ENCODE assay signal across 12 mouse cellular contexts in genomic region chr11:19713597-19713996, GRCm38 (mm10).
DNase-seq lines count a peak whose midpoint lies in the region; ATAC-seq and TF ChIP-seq lines count a peak whose summit lies in the region.
"Had no signal": no experiment of that assay in that cellular context is flagged by ENCODE, and none has a peak within 500 bp of the region (broad histone marks: within the 10 kb centered on the region; RNA-seq: fewer than 3 reads in every experiment).

No protein-coding gene starts in this region.

- H3K4me3 ChIP-seq in hindbrain, embryonic 11.5 days (ENCODE audit: low read depth, low read length), result no peak overlapping the region
- no peak overlapping the region for H3K4me3 ChIP-seq in hindbrain, embryonic 10.5 days
- peak overlapping the region; percentile 24 for H3K4me3 ChIP-seq in forebrain, embryonic 16.5 days (replicated peaks; ENCODE audit: low read length)
- no peak overlapping the region for H3K4me3 ChIP-seq in neural tube, embryonic 13.5 days
- H3K4me3 ChIP-seq: erythroblast, embryonic 14.5 days had no signal

- no peak for TF ChIP-seq CTCF in brain, embryonic 14.5 days (IDR thresholded peaks at IDR 0.05; ENCODE audit: borderline replicate concordance, extremely low read depth, insufficient read depth, insufficient read length)

- H3K4me2 ChIP-seq in hindbrain, embryonic 11.5 days (replicated peaks; ENCODE audit: low read depth, low read length), result no peak overlapping the region
- peak overlapping the region; percentile 49 for H3K4me2 ChIP-seq in forebrain, embryonic 16.5 days (ENCODE audit: low read length)
- peak overlapping the region; percentile 36 for H3K4me2 ChIP-seq in neural tube, embryonic 13.5 days
- H3K4me2 ChIP-seq: lung, embryonic 14.5 days had no signal

- no peaks in the 10 kb centered on the region for H3K9me3 ChIP-seq in hindbrain, embryonic 11.5 days (ENCODE audit: control insufficient read depth, low read length)
- no peaks in the 10 kb centered on the region for H3K9me3 ChIP-seq in hindbrain, embryonic 10.5 days
- no peaks in the 10 kb centered on the region for H3K9me3 ChIP-seq in forebrain, embryonic 16.5 days (ENCODE audit: control insufficient read depth, low read length)
- H3K9me3 ChIP-seq in neural tube, embryonic 13.5 days, result no peaks in the 10 kb centered on the region

- no peak for TF ChIP-seq POLR2A in brain, embryonic 14.5 days (IDR thresholded peaks at IDR 0.05; ENCODE audit: borderline replicate concordance, extremely low read depth, insufficient read depth, insufficient read length, poor library complexity, severe bottlenecking)

- H3K36me3 ChIP-seq in hindbrain, embryonic 11.5 days (ENCODE audit: control insufficient read depth, insufficient read depth, low read length), result no peaks in the 10 kb centered on the region
- H3K36me3 ChIP-seq in hindbrain, embryonic 10.5 days, result no peaks in the 10 kb centered on the region
- H3K36me3 ChIP-seq in forebrain, embryonic 16.5 days (ENCODE audit: control insufficient read depth, insufficient read depth), result no peaks in the 10 kb centered on the region
- no peaks in the 10 kb centered on the region for H3K36me3 ChIP-seq in neural tube, embryonic 13.5 days

- no peak overlapping the region for H3K9ac ChIP-seq in hindbrain, embryonic 11.5 days (ENCODE audit: low read depth, low read length)
- peak overlapping the region; percentile 20; the same call in 1 of the 2 replicates for H3K9ac ChIP-seq in forebrain, embryonic 16.5 days (replicated peaks; ENCODE audit: low read depth, low read length)
- H3K9ac ChIP-seq in neural tube, embryonic 13.5 days, result 0 out of 2 replicates have a peak overlapping the region, but pooled peaks have one; percentile 31
- H3K9ac ChIP-seq: lung, embryonic 14.5 days had no signal

- H3K4me1 ChIP-seq in hindbrain, embryonic 11.5 days (replicated peaks; ENCODE audit: control insufficient read depth, insufficient read depth, low read length), result no peaks in the 10 kb centered on the region
- H3K4me1 ChIP-seq in hindbrain, embryonic 10.5 days (replicated peaks), result peaks cover 5% of the 10 kb centered on the region; the same call in 1 of the 2 replicates
- H3K4me1 ChIP-seq in forebrain, embryonic 16.5 days (replicated peaks; ENCODE audit: control insufficient read depth, insufficient read depth, low read length), result peaks cover 9% of the 10 kb centered on the region
- H3K4me1 ChIP-seq in neural tube, embryonic 13.5 days (replicated peaks), result peaks cover 17% of the 10 kb centered on the region

- no peak overlapping the region for H3K27ac ChIP-seq in hindbrain, embryonic 11.5 days (ENCODE audit: low read depth, low read length)
- H3K27ac ChIP-seq in hindbrain, embryonic 10.5 days, result no peak overlapping the region
- H3K27ac ChIP-seq in forebrain, embryonic 16.5 days (ENCODE audit: low read length), result no peak overlapping the region
- peak overlapping the region; percentile 59; the same call in 1 of the 2 replicates for H3K27ac ChIP-seq in neural tube, embryonic 13.5 days (replicated peaks)

- 0 out of 2 replicates have a peak, but pooled peaks have one; percentile 47 for ATAC-seq in hindbrain, embryonic 11.5 days (ENCODE audit: low FRiP score)
- peak; percentile 59 for ATAC-seq in forebrain, embryonic 16.5 days
- ATAC-seq in neural tube, embryonic 13.5 days (ENCODE audit: low read depth), result no peak

- 84% methylated on average over 20 of the region's 20 CpGs for WGBS in hindbrain, embryonic 11.5 days
- WGBS in hindbrain, embryonic 10.5 days, result 85% methylated on average over 20 of the region's 20 CpGs
- WGBS in forebrain, embryonic 16.5 days, result 49% methylated on average over 20 of the region's 20 CpGs
- 70% methylated on average over 20 of the region's 20 CpGs for WGBS in neural tube, embryonic 13.5 days

- H3K27me3 ChIP-seq in hindbrain, embryonic 11.5 days (ENCODE audit: control insufficient read depth, insufficient read depth, low read length), result no peaks in the 10 kb centered on the region
- H3K27me3 ChIP-seq in hindbrain, embryonic 10.5 days (ENCODE audit: insufficient read depth, poor library complexity, severe bottlenecking), result no peaks in the 10 kb centered on the region
- H3K27me3 ChIP-seq in forebrain, embryonic 16.5 days (replicated peaks; ENCODE audit: control insufficient read depth, insufficient read depth, low read length), result no peaks in the 10 kb centered on the region
- 0 out of 2 replicates have a peak, but pooled peaks cover 5% of the 10 kb centered on the region for H3K27me3 ChIP-seq in neural tube, embryonic 13.5 days

- DNase-seq in hindbrain, embryonic 11.5 days (ENCODE audit: low spot score), result no peak
- no peak for DNase-seq in hindbrain, embryonic 10.5 days (ENCODE audit: low spot score)
- peak; percentile 69 for DNase-seq in brain, embryonic 14.5 days (ENCODE audit: low read depth)
- DNase-seq in liver, result no peak
- no peak for DNase-seq in layer of hippocampus, postnatal 14 days (ENCODE audit: low spot score in 2 of 2)
- DNase-seq: adrenal gland, adult 2 months; cerebellum, adult 18-20 months; kidney, postnatal 36 days; lung, embryonic 14.5 days had no signal
